Mouse (Mus musculus): ENCODE results near the gene Josd2.

- TF ChIP-seq CTCF (IDR thresholded peaks at IDR 0.05; ENCODE audit: insufficient read depth, low read depth, low read length) = no peak
- no peak for TF ChIP-seq POLR2A (IDR thresholded peaks at IDR 0.05; ENCODE audit: insufficient read depth, low read depth, low read length)
Measured at GRCm38 (mm10) chr7:44466888-44467311, 880 bp upstream of the Josd2 start.

Data from olfactory bulb, adult 2 months (tissue).